Mouse (Mus musculus): ENCODE measurements around the gene Islr. TPM values are rescaled to one million over a fixed set of nuclear protein-coding genes. Genes with fewer than 3 reads are reported as not detected.

The Islr gene
- polyA plus RNA-seq, 1 experiment from 2014 or later = 25.3 TPM

DNA sequence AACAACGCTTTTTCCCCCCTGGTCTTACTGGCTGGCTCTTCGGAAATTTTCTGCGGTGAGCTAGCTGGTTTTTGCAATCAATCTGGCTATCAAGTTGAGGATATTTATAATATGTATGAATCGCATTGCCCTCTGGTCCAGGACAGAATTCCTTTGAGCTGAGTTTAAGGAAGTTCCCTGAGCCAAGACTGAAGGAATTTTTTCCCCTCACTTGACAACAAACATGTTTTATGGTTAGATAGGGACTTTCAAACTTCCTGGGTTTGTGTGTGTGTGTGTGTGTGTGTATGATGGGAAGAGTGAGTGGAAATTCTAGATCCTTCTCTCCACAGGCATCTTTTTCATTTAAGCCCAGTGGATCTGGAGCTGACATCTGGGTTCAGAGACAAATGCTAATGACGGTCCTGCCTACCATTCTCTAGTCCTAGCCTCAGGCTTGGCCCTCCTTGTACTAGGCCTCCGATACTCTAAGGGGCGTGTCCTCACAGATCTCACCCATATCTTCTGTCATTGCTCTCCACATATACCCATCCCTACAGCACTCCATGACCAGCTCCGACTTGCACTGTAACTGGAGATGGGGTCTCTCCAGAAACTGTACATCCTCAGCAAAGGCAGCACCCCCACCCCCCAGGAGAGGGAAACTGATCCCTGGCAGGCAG is 10.5 kb upstream of the Islr start:
- ATAC-seq = no peak
- WGBS = 69% methylated on average over 8 of the region's 8 CpGs
- Histone ChIP-seq H3K4me2 (replicated peaks) (no peak overlapping the region), H3K9me3 (no peaks in the 10 kb centered on the region), H3K9ac (replicated peaks) (no peak overlapping the region; the same call in 1 of the 2 replicates), H3K36me3 (no peaks in the 10 kb centered on the region; the same call in 1 of the 2 replicates), H3K4me3 (replicated peaks) (no peak overlapping the region), H3K27ac (no peak overlapping the region), H3K4me1 (replicated peaks) (peaks cover 20% of the 10 kb centered on the region), H3K27me3 (no peaks in the 10 kb centered on the region)

DNA sequence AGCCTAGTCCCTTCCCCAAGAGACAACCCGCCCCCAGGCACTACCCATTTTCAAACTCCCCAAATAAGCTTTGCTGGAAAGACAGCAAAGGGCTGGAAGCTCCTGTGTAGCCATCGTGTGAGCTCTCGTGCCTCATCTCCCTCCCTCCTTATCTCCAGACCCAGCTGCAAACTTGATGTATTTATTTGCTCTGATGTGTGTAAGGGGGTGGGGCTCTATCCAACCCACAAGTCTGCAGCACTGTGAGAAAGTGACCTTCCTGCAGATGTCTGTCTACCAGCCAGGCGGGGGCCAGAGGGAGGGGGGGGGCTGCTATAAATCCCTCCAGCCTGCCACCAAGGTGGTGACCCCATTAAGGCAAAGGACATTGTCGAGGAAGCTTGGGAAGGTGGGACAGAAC is 9.8 kb upstream of the Islr start:
- WGBS = 27% methylated on average over 5 of the region's 5 CpGs
- Histone ChIP-seq H3K4me1 (replicated peaks) (peaks cover 20% of the 10 kb centered on the region), H3K27ac (peak overlapping the region; percentile 44; the same call in 1 of the 2 replicates), H3K27me3 (no peaks in the 10 kb centered on the region), H3K36me3 (no peaks in the 10 kb centered on the region), H3K4me3 (replicated peaks) (no peak overlapping the region), H3K4me2 (replicated peaks) (no peak overlapping the region), H3K9me3 (no peaks in the 10 kb centered on the region), H3K9ac (replicated peaks) (no peak overlapping the region; the same call in 1 of the 2 replicates)
- ATAC-seq = peak; percentile 35; the same call in 1 of the 2 replicates

DNA sequence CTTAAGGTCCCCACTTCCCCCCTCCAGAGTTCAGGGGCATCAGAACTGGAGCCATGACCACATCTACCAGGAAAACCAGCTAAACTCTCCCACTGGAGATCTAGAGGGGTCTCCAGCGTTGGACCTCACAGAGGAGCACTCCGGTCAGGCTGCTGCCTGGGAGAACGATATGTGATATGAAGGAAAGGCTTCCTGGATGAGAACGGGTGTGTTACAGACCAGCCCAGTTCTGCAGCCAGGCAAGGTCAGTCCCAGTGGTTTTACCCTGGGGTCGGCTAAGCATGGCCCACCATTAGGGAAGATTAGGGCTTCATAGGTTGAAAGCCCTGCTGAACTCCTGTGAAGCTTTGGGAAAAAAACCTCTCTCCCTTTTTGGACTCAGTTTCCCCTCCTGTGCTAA is 9.3 kb upstream of the Islr start:
- no peaks in the 10 kb centered on the region for H3K36me3 ChIP-seq
- 76% methylated on average over 5 of the region's 5 CpGs for WGBS
- H3K4me3 ChIP-seq (replicated peaks) = no peak overlapping the region
- H3K9me3 ChIP-seq = no peaks in the 10 kb centered on the region
- H3K27me3 ChIP-seq = no peaks in the 10 kb centered on the region
- H3K4me2 ChIP-seq (replicated peaks) = no peak overlapping the region
- no peak for ATAC-seq
- no peak overlapping the region for H3K27ac ChIP-seq
- H3K4me1 ChIP-seq (replicated peaks) = peaks cover 20% of the 10 kb centered on the region
- no peak overlapping the region for H3K9ac ChIP-seq (replicated peaks)

DNA sequence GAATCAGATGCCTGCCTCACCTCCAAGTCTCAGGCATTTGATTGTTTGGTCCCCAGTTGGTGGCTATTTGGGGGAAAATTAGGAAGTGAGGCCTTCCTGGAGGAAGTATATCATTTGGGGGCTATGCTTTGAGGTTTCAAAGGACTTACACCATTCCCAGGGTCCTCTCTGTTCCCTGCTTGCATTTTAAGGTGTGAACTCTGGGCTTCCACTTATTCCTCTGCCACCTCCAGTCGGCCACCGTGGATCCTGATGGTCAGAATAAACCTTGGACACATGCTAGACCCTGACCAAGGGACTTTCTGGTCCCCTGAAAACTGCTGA is 6.2 kb upstream of the Islr start:
- Histone ChIP-seq H3K27me3 (peaks cover 4% of the 10 kb centered on the region; the same call in 1 of the 2 replicates), H3K27ac (no peak overlapping the region), H3K4me1 (replicated peaks) (peaks cover 32% of the 10 kb centered on the region), H3K4me3 (replicated peaks) (no peak overlapping the region), H3K36me3 (no peaks in the 10 kb centered on the region), H3K9ac (replicated peaks) (no peak overlapping the region), H3K9me3 (no peaks in the 10 kb centered on the region), H3K4me2 (replicated peaks) (no peak overlapping the region)
- no peak for ATAC-seq
- 91% methylated on average over 2 of the region's 2 CpGs for WGBS

DNA sequence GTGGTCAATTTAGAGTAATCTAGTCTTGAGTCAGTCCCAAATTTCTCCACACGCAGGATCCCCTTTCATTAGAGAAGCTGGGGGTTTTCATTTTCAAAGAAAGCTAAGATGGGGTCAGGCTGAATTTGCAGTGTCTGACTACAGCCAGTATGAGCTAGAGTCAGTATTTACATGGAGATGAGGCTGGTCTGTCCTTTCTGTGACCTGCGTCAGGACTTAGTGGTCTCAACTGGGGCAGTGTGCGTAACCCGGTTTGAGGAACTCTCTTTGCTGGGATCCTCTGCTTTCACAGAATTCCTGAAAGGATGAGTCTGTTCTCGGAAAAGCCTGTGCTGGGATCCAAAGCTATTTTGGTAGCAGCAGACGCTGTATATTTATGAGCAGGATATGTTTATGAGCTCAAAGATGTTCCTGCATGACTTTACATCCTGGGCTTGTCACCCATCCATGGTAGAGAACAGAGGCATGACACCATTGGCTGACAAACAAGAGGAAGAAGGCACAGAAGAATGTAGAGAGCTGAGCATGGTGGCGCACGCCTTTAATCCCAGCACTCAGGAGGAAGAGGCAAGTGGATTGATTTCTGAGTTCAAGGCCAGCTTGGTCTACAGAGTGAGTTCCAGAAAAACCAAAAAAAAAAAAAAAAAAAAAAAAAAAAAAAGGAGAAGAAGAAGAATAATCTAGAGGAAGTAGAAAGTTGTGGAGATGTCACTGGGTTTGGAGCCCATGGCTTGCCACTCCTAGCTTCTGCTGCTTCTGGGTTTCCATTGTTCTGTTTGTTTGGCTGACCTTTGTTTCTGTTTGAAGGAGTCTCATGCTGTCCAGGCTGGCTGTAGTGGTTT is 5.6 kb upstream of the Islr start:
- Histone ChIP-seq H3K4me1 (replicated peaks) (peaks cover 32% of the 10 kb centered on the region), H3K27me3 (peaks cover 4% of the 10 kb centered on the region; the same call in 1 of the 2 replicates), H3K36me3 (no peaks in the 10 kb centered on the region), H3K27ac (no peak overlapping the region), H3K4me3 (replicated peaks) (no peak overlapping the region), H3K4me2 (replicated peaks) (no peak overlapping the region), H3K9ac (replicated peaks) (no peak overlapping the region), H3K9me3 (no peaks in the 10 kb centered on the region)
- ATAC-seq = no peak
- WGBS = 78% methylated on average over 8 of the region's 8 CpGs

DNA sequence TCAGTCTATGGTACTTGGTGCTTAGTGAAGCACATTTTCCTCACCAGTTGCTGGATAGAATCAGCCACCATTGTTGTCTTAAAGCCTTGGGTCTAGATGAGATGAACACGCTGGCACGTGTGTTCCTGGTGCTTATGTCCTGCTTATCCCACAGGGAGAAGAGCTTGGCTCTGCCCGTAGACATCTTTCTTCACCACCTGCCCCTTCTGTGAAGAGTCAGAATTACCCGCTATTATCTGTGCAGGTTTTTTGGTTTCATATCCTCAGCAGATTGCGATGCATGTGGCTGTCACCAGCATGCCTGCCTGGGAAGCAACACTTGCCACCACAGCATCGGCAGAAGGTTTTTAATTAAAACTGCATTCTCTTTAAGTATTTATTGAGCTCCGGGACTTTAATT is 1.9 kb upstream of the Islr start:
- no peaks in the 10 kb centered on the region for H3K9me3 ChIP-seq
- H3K27ac ChIP-seq = no peak overlapping the region; the same call in 1 of the 2 replicates
- WGBS = 79% methylated on average over 7 of the region's 7 CpGs
- H3K4me2 ChIP-seq (replicated peaks) = peak overlapping the region; percentile 65
- H3K4me1 ChIP-seq (replicated peaks) = peaks cover 51% of the 10 kb centered on the region
- H3K4me3 ChIP-seq (replicated peaks) = peak overlapping the region; percentile 6
- no peaks in the 10 kb centered on the region for H3K36me3 ChIP-seq
- peaks cover 34% of the 10 kb centered on the region for H3K27me3 ChIP-seq
- H3K9ac ChIP-seq (replicated peaks) = no peak overlapping the region
- ATAC-seq = no peak

DNA sequence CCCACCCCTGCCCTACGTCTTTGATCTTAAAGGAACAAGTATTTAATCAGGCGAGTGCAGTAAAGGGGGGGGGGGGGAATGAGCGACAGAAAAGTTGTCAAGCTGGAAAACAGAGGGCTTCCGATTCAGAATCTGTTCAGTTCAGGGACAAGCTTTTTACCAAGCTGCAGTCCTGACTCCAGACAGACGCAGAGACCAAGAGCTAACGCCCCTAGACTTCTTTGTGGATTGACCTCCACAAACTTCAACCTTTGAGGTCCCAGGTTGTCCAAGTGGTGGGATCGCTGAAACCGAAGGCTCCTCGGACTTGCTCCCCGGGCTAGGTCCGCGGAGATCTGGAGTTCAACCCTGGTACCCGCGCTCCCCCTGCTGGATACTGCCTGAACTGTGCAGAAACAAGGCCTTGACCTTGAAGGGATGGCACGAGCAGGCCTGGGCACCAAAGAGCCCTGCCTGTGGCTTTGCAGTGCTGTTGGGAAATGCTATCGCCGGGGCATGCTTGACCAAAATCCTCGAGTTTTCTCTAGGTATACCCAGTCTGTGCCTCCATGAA is 418 bp upstream of the Islr start:
- Histone ChIP-seq H3K36me3 (no peaks in the 10 kb centered on the region), H3K9ac (replicated peaks) (peak overlapping the region; percentile 80), H3K4me1 (replicated peaks) (peaks cover 63% of the 10 kb centered on the region), H3K4me3 (replicated peaks) (peak overlapping the region; percentile 49), H3K27me3 (peaks cover 49% of the 10 kb centered on the region), H3K27ac (peak overlapping the region; percentile 93), H3K9me3 (no peaks in the 10 kb centered on the region), H3K4me2 (replicated peaks) (peak overlapping the region; percentile 65)
- ATAC-seq = peak; percentile 40
- 4% methylated on average over 18 of the region's 18 CpGs for WGBS

DNA sequence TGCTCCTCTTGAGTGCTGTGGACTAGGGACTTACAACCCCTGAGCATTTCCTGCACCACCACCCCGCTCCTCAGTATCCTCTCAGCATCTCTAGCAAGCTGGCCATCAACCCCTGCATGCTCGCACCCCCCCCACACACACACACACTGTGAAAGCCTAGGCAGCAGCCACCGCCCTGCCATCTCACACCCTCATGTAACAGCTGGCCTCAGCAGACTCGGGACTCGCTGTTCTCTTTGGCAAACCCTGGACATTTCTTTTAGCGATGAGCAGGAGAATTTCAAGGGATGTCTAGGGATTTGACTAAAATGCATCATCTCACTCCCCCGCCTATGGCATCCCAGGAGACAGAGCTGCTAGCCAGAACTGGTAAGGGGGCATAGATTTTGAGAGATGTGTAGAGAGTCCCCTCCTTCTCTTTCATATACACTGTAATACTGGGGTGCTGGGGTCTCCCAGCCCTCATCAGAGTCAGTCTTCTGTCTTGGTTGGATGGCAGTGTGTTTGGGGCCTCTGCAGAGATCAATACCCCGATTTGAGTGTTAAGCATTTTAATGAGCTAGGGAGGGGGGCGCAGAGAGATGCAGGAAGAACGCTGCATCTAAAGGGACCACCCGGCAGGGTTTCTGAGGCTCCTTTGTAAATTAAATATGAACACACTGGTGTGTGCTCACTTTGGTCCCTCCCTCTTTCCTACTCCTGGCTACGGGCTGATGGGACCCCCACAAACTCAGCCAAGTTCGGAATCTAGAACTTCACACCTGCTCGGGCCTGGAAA is 1.2 kb downstream of the Islr start:
- Histone ChIP-seq H3K9me3 (no peaks in the 10 kb centered on the region), H3K36me3 (no peaks in the 10 kb centered on the region), H3K9ac (replicated peaks) (peak overlapping the region; percentile 80), H3K4me3 (replicated peaks) (peak overlapping the region; percentile 49), H3K27ac (peak overlapping the region; percentile 93), H3K4me1 (replicated peaks) (peaks cover 77% of the 10 kb centered on the region), H3K4me2 (replicated peaks) (peak overlapping the region; percentile 65), H3K27me3 (peaks cover 66% of the 10 kb centered on the region)
- ATAC-seq = no peak
- 1% methylated on average over 14 of the region's 14 CpGs for WGBS

DNA sequence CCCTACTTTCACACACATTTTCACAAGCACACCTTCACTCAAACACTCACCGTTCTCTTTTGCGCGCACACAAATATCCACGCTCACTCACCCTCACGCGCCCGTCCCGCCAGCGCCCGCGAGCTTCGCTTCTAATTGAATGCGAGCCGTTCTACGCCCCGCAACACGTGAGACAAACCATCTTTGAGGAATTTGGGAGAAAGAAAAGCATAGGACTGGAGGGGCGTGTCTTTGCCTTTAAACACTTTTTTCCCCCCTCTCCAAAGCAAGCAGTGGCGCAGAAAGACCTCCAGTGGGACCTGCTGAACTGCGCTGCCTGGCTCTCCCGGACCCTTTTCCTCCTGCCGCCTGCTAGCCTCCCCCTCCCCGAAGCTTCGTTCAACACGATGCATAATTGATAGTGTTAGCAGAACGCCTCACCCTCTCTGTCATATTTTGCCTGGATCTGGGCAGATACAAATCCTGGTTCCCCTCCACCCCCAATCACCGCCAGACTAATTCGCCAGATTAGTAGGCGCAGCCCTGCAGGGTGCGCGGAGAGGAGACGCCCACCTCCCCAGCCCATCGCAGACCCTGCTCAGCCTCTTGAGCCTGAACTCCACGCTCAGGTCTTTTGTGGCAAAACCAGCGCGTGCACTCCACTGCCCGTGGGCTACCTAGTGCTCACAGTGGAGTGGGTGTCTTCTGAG is 2.1 kb downstream of the Islr start:
- Histone ChIP-seq H3K9ac (replicated peaks) (peak overlapping the region; percentile 80), H3K4me3 (replicated peaks) (peak overlapping the region; percentile 49), H3K4me2 (replicated peaks) (peak overlapping the region; percentile 65), H3K27ac (peak overlapping the region; percentile 93), H3K9me3 (no peaks in the 10 kb centered on the region), H3K27me3 (peaks cover 72% of the 10 kb centered on the region), H3K4me1 (replicated peaks) (peaks cover 83% of the 10 kb centered on the region), H3K36me3 (no peaks in the 10 kb centered on the region)
- ATAC-seq = 0 out of 2 replicates have a peak, but pooled peaks have one; percentile 4
- WGBS = under 1% methylated on average over 37 of the region's 37 CpGs

DNA sequence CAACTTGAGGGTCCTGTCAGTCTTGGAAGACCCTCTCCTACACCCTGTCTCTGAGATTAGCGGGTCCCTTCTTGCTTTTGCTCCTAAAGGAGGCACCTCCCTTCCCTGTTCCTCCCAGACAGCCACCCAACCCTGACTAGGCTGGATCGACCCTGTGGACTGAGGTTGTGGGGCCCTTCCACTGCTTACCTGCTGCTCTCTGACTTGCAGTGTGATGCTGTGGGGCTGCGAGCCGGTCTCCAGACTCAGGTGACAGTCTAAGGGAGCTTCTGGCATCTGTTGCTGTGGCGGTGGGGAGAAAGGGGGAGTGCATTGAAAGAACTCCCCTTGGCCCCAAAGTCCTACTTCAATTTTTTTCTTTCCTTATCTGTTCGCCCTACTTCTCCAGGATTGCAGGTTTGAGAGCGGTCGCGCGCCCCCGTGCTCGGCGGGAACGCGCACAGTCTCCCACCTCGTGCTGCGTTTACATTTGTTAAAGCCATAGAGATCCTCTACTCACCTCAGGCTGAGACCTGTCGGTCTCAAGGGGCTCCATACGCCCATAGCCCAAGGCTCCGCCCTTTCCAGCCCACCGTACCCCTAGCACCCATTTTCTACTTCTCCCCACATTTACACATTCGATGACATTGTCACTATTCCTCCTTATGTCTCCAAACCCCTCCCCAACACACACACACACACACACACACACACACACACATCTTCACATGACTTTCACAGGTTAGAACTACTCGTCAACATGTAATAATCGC is 2.8 kb downstream of the Islr start:
- Histone ChIP-seq H3K27me3 (peaks cover 78% of the 10 kb centered on the region), H3K9me3 (no peaks in the 10 kb centered on the region), H3K4me3 (replicated peaks) (peak overlapping the region; percentile 49), H3K4me1 (replicated peaks) (peaks cover 85% of the 10 kb centered on the region), H3K27ac (peak overlapping the region; percentile 93), H3K9ac (replicated peaks) (peak overlapping the region; percentile 80), H3K4me2 (replicated peaks) (peak overlapping the region; percentile 65), H3K36me3 (no peaks in the 10 kb centered on the region)
- no peak for ATAC-seq
- under 1% methylated on average over 24 of the region's 24 CpGs for WGBS
